Mouse (Mus musculus) limb, embryonic 15.5 days (tissue): ENCODE results near the gene Orc2. TPM values are rescaled to one million over a fixed set of nuclear protein-coding genes. Genes with fewer than 3 reads are reported as not detected.

Experiments used
- ATAC-seq: fragments of 200-750 bp; cut with Nextera tagmentation; 2 replicates; pipeline ENCODE4 v1.8.0; 2017; ENCODE audit warnings: low read depth, moderate TSS enrichment; ENCODE audit not compliant: insufficient number of reproducible peaks, low FRiP score, low TSS enrichment
- H3K27ac ChIP-seq: fragments of 300-500 bp; sonication (generic); 2 replicates; pipeline ENCODE4 v1.5.1; 2015; ENCODE audit warnings: moderate library complexity, mild to moderate bottlenecking, inconsistent platforms
- H3K27me3 ChIP-seq: fragments of 300-500 bp; sonication (generic); 2 replicates; pipeline ENCODE4 v1.6.1; 2015; ENCODE audit warnings: inconsistent platforms
- H3K36me3 ChIP-seq: fragments of 300-500 bp; sonication (generic); 2 replicates; pipeline ENCODE4 v1.6.1; 2015; ENCODE audit warnings: inconsistent platforms
- H3K4me1 ChIP-seq: fragments of 300-500 bp; sonication (generic); 2 replicates; pipeline ENCODE4 v1.6.1; 2015; ENCODE audit warnings: inconsistent platforms
- H3K4me2 ChIP-seq: fragments of 300-500 bp; sonication (generic); 2 replicates; pipeline ENCODE4 v1.6.1; 2015; ENCODE audit warnings: mild to moderate bottlenecking, inconsistent platforms
- H3K4me3 ChIP-seq: fragments of 300-500 bp; sonication (generic); 2 replicates; pipeline ENCODE4 v1.5.1; 2015; ENCODE audit warnings: mild to moderate bottlenecking, inconsistent platforms
- H3K9ac ChIP-seq: fragments of 300-500 bp; sonication (generic); 2 replicates; pipeline ENCODE4 v1.6.1; 2015; ENCODE audit warnings: inconsistent platforms
- H3K9me3 ChIP-seq: fragments of 300-500 bp; sonication (generic); 2 replicates; pipeline ENCODE4 v1.6.1; 2016; ENCODE audit warnings: inconsistent platforms
- WGBS: fragments of 180-500 bp; shearing (Covaris S2); methylation state at CpG from one replicate; pipeline ENCODE4 v1.1.7; 2015; 5-methylcytosine and 5-hydroxymethylcytosine counted together
- polyA plus RNA-seq: library from polyadenylated mRNA; unstranded; fragments of >200 nt; fragmentation: Nextera tagmentation; extraction: Ambion mirVana; gene quantifications from 2 replicates; pipeline ENCODE4 v1.2.1, GENCODE M21; 2015

Gene Orc2
- polyA plus RNA-seq, 1 experiment from 2014 or later: 27.2 TPM

- peak overlapping the region; percentile 51 for H3K4me2 ChIP-seq
- peak overlapping the region; percentile 98 for H3K4me3 ChIP-seq
- H3K27ac ChIP-seq: peak overlapping the region; percentile 99
- peaks cover 31% of the 10 kb centered on the region for H3K36me3 ChIP-seq
- no peaks in the 10 kb centered on the region for H3K27me3 ChIP-seq
- H3K9me3 ChIP-seq: no peaks in the 10 kb centered on the region
- peak overlapping the region; percentile 100 for H3K9ac ChIP-seq
- no peak for ATAC-seq
- WGBS: 3% methylated on average over 13 of the region's 13 CpGs
- peaks cover 17% of the 10 kb centered on the region for H3K4me1 ChIP-seq
These were observed 82.0 kb downstream of the Orc2 start for GRCm38 (mm10) chr1:58422879-58423278.

- H3K36me3 ChIP-seq: peaks cover 47% of the 10 kb centered on the region
- peak overlapping the region; percentile 51 for H3K4me2 ChIP-seq
- no peaks in the 10 kb centered on the region for H3K27me3 ChIP-seq
- no peak overlapping the region for H3K9ac ChIP-seq
- no peak for ATAC-seq
- no peak overlapping the region for H3K27ac ChIP-seq
- peak overlapping the region; percentile 98; the same call in 1 of the 2 replicates for H3K4me3 ChIP-seq
- no peaks in the 10 kb centered on the region for H3K9me3 ChIP-seq
- 66% methylated on average over 7 of the region's 7 CpGs for WGBS
- peaks cover 17% of the 10 kb centered on the region for H3K4me1 ChIP-seq
These were observed 83.9 kb downstream of the Orc2 start for GRCm38 (mm10) chr1:58420961-58421360.

GRCm38 (mm10) chr1:58420032-58420431 lies 84.9 kb downstream of the Orc2 start:
- ATAC-seq: no peak
- H3K4me3 ChIP-seq: no peak overlapping the region
- H3K9me3 ChIP-seq: no peaks in the 10 kb centered on the region
- H3K4me2 ChIP-seq: no peak overlapping the region
- peaks cover 55% of the 10 kb centered on the region for H3K36me3 ChIP-seq
- no peak overlapping the region for H3K9ac ChIP-seq
- H3K4me1 ChIP-seq: peaks cover 17% of the 10 kb centered on the region
- H3K27ac ChIP-seq: no peak overlapping the region
- no peaks in the 10 kb centered on the region for H3K27me3 ChIP-seq
- 87% methylated on average over 10 of the region's 10 CpGs for WGBS

DNA sequence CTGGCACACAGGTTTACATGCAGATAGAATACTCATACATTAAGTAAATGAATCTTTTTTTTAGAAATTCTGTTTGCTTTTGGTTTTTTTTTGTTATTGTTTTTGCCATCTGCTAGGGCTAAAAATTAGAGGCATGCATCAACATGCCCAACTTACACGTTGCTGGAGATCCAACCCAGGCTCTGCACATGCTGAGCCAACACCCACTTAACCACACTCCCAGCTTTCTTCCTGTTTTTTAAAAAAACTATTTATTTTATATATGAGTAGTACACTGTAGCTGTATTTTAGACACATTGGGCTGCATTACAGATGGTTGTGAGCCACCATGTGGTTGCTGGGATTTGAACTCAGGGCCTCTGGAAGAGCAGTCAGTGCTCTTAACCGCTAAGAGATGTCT lies 88.9 kb downstream of the Orc2 start:
- no peak for ATAC-seq
- H3K36me3 ChIP-seq: peaks cover 83% of the 10 kb centered on the region
- 72% methylated on average over 2 of the region's 2 CpGs for WGBS
- H3K9me3 ChIP-seq: no peaks in the 10 kb centered on the region
- H3K27ac ChIP-seq: no peak overlapping the region
- no peaks in the 10 kb centered on the region for H3K27me3 ChIP-seq
- H3K9ac ChIP-seq: no peak overlapping the region
- H3K4me2 ChIP-seq: no peak overlapping the region
- peaks cover 3% of the 10 kb centered on the region; the same call in 1 of the 2 replicates for H3K4me1 ChIP-seq
- H3K4me3 ChIP-seq: no peak overlapping the region

DNA sequence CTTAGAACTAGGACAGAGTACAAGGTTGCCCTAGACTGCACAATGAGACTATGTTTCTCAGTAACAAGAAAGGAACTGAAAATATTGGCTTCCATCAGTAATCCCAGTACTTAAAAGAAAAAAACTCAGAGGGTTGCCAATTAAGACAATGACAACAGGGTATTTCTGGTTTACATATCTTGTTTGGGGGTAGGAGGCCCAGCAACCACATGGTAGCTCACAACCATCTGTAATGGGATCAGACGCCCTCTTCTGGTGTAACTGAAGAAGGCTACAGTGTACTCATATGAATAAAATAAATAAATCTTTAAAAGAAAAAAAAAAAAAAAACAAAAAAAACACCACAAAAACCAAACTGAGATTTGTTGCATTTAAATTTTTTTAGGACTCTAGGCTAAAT lies 89.5 kb downstream of the Orc2 start:
- ATAC-seq: no peak
- H3K4me3 ChIP-seq: no peak overlapping the region
- no peak overlapping the region for H3K27ac ChIP-seq
- H3K9ac ChIP-seq: no peak overlapping the region
- H3K36me3 ChIP-seq: peaks cover 86% of the 10 kb centered on the region
- H3K27me3 ChIP-seq: no peaks in the 10 kb centered on the region
- H3K9me3 ChIP-seq: no peaks in the 10 kb centered on the region
- no peak overlapping the region for H3K4me2 ChIP-seq
- no peaks in the 10 kb centered on the region for H3K4me1 ChIP-seq
- 29% methylated on average over 1 of the region's 1 CpGs for WGBS

Other genes with a start within 250 kb of the Orc2 start
- gene Aox2, start 226.8 kb downstream of the Orc2 start, polyA plus RNA-seq: 0.08 and 0.12 TPM in 2 replicates
- gene Bzw1, start 112.2 kb downstream of the Orc2 start, polyA plus RNA-seq: 306 and 334 TPM in 2 replicates
- gene Clk1, start 81.0 kb downstream of the Orc2 start, polyA plus RNA-seq: 207 and 212 TPM in 2 replicates
- gene Nif3l1, start 60.0 kb downstream of the Orc2 start, polyA plus RNA-seq: 42.8 and 43.2 TPM in 2 replicates
- gene Ppil3, start 59.6 kb downstream of the Orc2 start, polyA plus RNA-seq: 46.3 and 53.3 TPM in 2 replicates
- 6.1 and 7.4 TPM in 2 replicates for gene Fam126b, start 81.2 kb upstream of the Orc2 start, polyA plus RNA-seq
- gene Ndufb3, start 81.3 kb upstream of the Orc2 start, polyA plus RNA-seq: 134 and 157 TPM in 2 replicates
- gene Als2cr12, start 190.9 kb upstream of the Orc2 start, polyA plus RNA-seq: 0.10 and 0.16 TPM in 2 replicates
- gene Cflar, start 206.4 kb upstream of the Orc2 start, polyA plus RNA-seq: 40.5 and 41.2 TPM in 2 replicates